Mouse (Mus musculus) erythroblast, embryonic 14.5 days (primary cell): ENCODE results near the gene Zfp790.

ENCODE experiments used
- GATA1 ChIP-seq: IDR thresholded peaks from 2 replicates; pipeline ENCODE4 v1.6.1; 2012; ENCODE audit warnings: low read length, inconsistent platforms, mixed read lengths
- TAL1 ChIP-seq: IDR thresholded peaks from 3 replicates; pipeline ENCODE4 v1.6.1; 2012; ENCODE audit warnings: low read length, inconsistent platforms, mixed read lengths

DNA sequence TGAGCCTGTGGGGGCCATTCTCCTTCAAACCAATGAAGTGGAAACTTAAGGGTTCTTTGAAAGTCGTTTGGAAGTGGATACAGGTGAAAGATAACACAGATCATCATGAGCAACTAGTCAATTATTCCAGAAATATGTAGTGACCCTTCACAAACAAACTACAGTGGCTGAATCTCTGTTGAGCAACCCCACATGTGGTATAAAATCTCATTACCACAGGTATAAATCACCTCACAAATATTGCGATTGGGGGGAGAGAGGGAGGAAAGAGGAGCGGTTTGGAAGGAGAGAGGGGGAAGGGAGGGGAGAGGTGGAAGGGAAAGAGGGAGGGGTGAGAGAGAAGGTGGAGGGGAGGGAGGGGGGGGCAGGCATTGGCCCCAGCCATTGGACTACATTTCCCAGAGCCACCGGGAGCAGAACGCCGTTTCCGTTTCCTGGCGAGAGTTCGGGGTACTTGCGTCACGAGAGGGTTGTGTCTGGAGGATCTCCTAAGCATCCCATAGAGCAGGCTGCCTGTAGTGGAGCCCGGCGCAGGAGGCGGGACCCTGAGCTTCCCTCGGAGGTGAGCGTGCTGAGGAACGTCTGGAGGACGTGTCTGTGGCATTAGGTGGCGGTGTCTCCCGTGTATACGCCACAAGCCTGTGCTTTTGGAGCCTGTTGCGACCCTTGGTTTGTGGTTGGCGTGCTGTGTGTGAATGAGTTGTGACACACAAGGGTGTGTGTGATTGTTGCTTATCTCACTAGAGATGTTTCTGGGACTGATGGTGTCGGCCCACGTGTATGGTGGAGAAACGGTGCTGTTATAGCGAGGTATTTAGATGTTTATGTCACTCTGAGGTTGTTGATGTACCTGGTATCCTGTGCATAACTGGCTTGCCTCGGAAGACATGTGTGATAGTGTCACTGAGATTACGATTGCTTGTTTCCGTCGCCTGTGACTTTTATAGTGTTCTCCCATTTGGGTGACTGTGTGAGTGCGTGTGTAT lies 43.9 kb downstream of the Zfp790 start, which contains the start of gene Zfp420:
- TF ChIP-seq TAL1 (no peak), GATA1 (no peak)
